In genomic region chr6:28756306-28757018, GRCm38 (mm10) we compare ENCODE assay signal across 8 mouse cellular contexts.
DNase-seq lines count a peak whose midpoint lies in the region; ATAC-seq and TF ChIP-seq lines count a peak whose summit lies in the region.

No protein-coding gene starts in this region.

- no peaks in the 10 kb centered on the region for H3K36me3 ChIP-seq in hindbrain, postnatal 0 days (ENCODE audit: insufficient read depth, low read length)
- H3K36me3 ChIP-seq in intestine, embryonic 16.5 days (ENCODE audit: control insufficient read depth, insufficient read depth, low read length) = no peaks in the 10 kb centered on the region

- no peaks in the 10 kb centered on the region for H3K27me3 ChIP-seq in hindbrain, postnatal 0 days (ENCODE audit: insufficient read depth, low read length)
- H3K27me3 ChIP-seq in intestine, embryonic 16.5 days (replicated peaks; ENCODE audit: control insufficient read depth, insufficient read depth, low read length) = no peaks in the 10 kb centered on the region

- DNase-seq in cerebellum, adult 9-11 months = peak; percentile 36
- DNase-seq in cerebellum, adult 11-12 months = no peak
- DNase-seq in ovary, postnatal 14 days (ENCODE audit: low spot score) = peak; percentile 13
- no peak for DNase-seq in ovary, postnatal 10 days (ENCODE audit: low spot score)
- peak; percentile 93 for DNase-seq in hindbrain, postnatal 0 days (ENCODE audit: low spot score)
- DNase-seq in lung, postnatal 10 days = peak; percentile 51
- DNase-seq in right cerebral cortex, postnatal 4 days = peak; percentile 74

- TF ChIP-seq CTCF in hindbrain, postnatal 0 days (IDR thresholded peaks at IDR 0.05; ENCODE audit: low read depth) = 0 out of 2 replicates have a peak, but pooled peaks have one; percentile 2

- H3K4me3 ChIP-seq in hindbrain, postnatal 0 days (ENCODE audit: low read length) = no peak overlapping the region
- H3K4me3 ChIP-seq in intestine, embryonic 16.5 days (ENCODE audit: low read length) = no peak overlapping the region

- ATAC-seq in hindbrain, postnatal 0 days = peak; percentile 86
- no peak for ATAC-seq in intestine, embryonic 16.5 days

- 17% methylated on average over 10 of the region's 10 CpGs for WGBS in hindbrain, postnatal 0 days
- WGBS in intestine, embryonic 16.5 days = 74% methylated on average over 10 of the region's 10 CpGs

- H3K27ac ChIP-seq in hindbrain, postnatal 0 days = peak overlapping the region; percentile 72; the same call in 1 of the 2 replicates
- H3K27ac ChIP-seq in intestine, embryonic 16.5 days (ENCODE audit: low read length) = no peak overlapping the region

- H3K9me3 ChIP-seq in hindbrain, postnatal 0 days (ENCODE audit: low read length) = no peaks in the 10 kb centered on the region
- no peaks in the 10 kb centered on the region for H3K9me3 ChIP-seq in intestine, embryonic 16.5 days (ENCODE audit: control insufficient read depth, low read length)

- no peak overlapping the region for H3K9ac ChIP-seq in hindbrain, postnatal 0 days (replicated peaks; ENCODE audit: low read length)
- no peak overlapping the region for H3K9ac ChIP-seq in intestine, embryonic 16.5 days (ENCODE audit: low read depth, low read length)

- peak overlapping the region; percentile 18; the same call in 1 of the 2 replicates for H3K4me2 ChIP-seq in hindbrain, postnatal 0 days (ENCODE audit: low read depth, low read length)
- no peak overlapping the region for H3K4me2 ChIP-seq in intestine, embryonic 16.5 days (ENCODE audit: low read depth, low read length)

- H3K4me1 ChIP-seq in hindbrain, postnatal 0 days (ENCODE audit: insufficient read depth, low read length) = peaks cover 11% of the 10 kb centered on the region
- peaks cover 7% of the 10 kb centered on the region; the same call in 1 of the 2 replicates for H3K4me1 ChIP-seq in intestine, embryonic 16.5 days (ENCODE audit: control insufficient read depth, insufficient read depth, low read length)

Comparison
In these comparisons a context has a peak if more than half of its experiments do, and no peak if none do; other contexts are left out.
1. DNase-seq: peak in cerebellum, adult 9-11 months (single experiment), ovary, postnatal 14 days (single experiment), hindbrain, postnatal 0 days (single experiment), lung, postnatal 10 days (single experiment) and right cerebral cortex, postnatal 4 days (single experiment); none in cerebellum, adult 11-12 months (single experiment) and ovary, postnatal 10 days (single experiment).